Mouse (Mus musculus) C2C12 (cell line): ENCODE data around the gene Fam189a2. TPM values are rescaled to one million over a fixed set of nuclear protein-coding genes. Genes with fewer than 3 reads are reported as not detected.

Experiments
- H3K27me3 ChIP-seq: one replicate; pipeline ENCODE4 v1.6.1; 2011; ENCODE audit not compliant: control insufficient read depth, insufficient read depth, insufficient read length
- H3K36me3 ChIP-seq: one replicate; pipeline ENCODE4 v1.6.1; 2011; ENCODE audit not compliant: control insufficient read depth, insufficient read depth
- H3K4me3 ChIP-seq: one replicate; pipeline ENCODE4 v1.5.1; 2011; ENCODE audit warnings: mild to moderate bottlenecking, control low read depth; ENCODE audit not compliant: poor library complexity, insufficient read depth, severe bottlenecking
- H3K79me2 ChIP-seq: one replicate; pipeline ENCODE4 v1.6.1; 2011; ENCODE audit not compliant: control insufficient read depth, insufficient read depth
- H3K79me3 ChIP-seq: one replicate; pipeline ENCODE4 v1.6.1; 2011; ENCODE audit warnings: low read depth, control low read depth
- H3ac ChIP-seq: one replicate; pipeline ENCODE3; 2011; ENCODE audit warnings: low read depth; ENCODE audit not compliant: control insufficient read depth, insufficient read length
- CEBPB ChIP-seq: IDR thresholded peaks from one replicate; pipeline ENCODE4 v1.6.1; 2011; ENCODE audit warnings: low read depth, mild to moderate bottlenecking, control low read depth, moderate library complexity
- CTCF ChIP-seq: IDR thresholded peaks from one replicate; pipeline ENCODE4 v1.5.1; 2011; ENCODE audit not compliant: control insufficient read depth, insufficient read depth, insufficient read length
- FOSL1 ChIP-seq: IDR thresholded peaks from one replicate; pipeline ENCODE4 v1.8.0; 2011; ENCODE audit warnings: mild to moderate bottlenecking, low read length; ENCODE audit not compliant: poor library complexity, insufficient read depth, severe bottlenecking
- MAX ChIP-seq: IDR thresholded peaks from one replicate; pipeline ENCODE4 v1.6.1; 2011; ENCODE audit warnings: mild to moderate bottlenecking, control low read depth
- MYOD1 ChIP-seq: IDR thresholded peaks from one replicate; pipeline ENCODE4 v1.6.1; 2011; ENCODE audit warnings: low read depth; ENCODE audit not compliant: control insufficient read depth, insufficient read length
- MYOG ChIP-seq: IDR thresholded peaks from one replicate; pipeline ENCODE4 v1.6.1; 2011; ENCODE audit not compliant: control insufficient read depth, insufficient read length; ENCODE audit errors: extremely low read depth
- USF1 ChIP-seq: IDR thresholded peaks from one replicate; pipeline ENCODE4 v1.6.1; 2011; ENCODE audit warnings: low read depth, mild to moderate bottlenecking, control low read depth, moderate library complexity
- polyA plus RNA-seq: library from polyadenylated mRNA; unstranded; fragments of >200 nt; fragmentation: generic; extraction: Trizol; gene quantifications from one replicate; pipeline ENCODE4 v1.2.1, GENCODE M21; 2012; ENCODE audit warnings: missing spikeins

Gene Fam189a2
- polyA plus RNA-seq, 1 experiment, result 0.42 TPM

- no peaks in the 10 kb centered on the region for H3K27me3 ChIP-seq
- H3K79me2 ChIP-seq, result no peaks in the 10 kb centered on the region
- no peak overlapping the region for H3ac ChIP-seq
- H3K36me3 ChIP-seq, result no peaks in the 10 kb centered on the region
- no peak overlapping the region for H3K4me3 ChIP-seq
- TF ChIP-seq MYOD1 (no peak), USF1 (no peak), CEBPB (no peak), CTCF (no peak), FOSL1 (no peak), MYOG (no peak), MAX (no peak)
- no peaks in the 10 kb centered on the region for H3K79me3 ChIP-seq
These were observed 23.7 kb downstream of the Fam189a2 start for GRCm38 (mm10) chr19:24007002-24007637.

- no peak overlapping the region for H3K4me3 ChIP-seq
- no peaks in the 10 kb centered on the region for H3K27me3 ChIP-seq
- no peaks in the 10 kb centered on the region for H3K79me3 ChIP-seq
- H3ac ChIP-seq, result no peak overlapping the region
- TF ChIP-seq MAX (no peak), CEBPB (no peak), MYOG (no peak), USF1 (no peak), MYOD1 (no peak), CTCF (no peak), FOSL1 (no peak)
- H3K79me2 ChIP-seq, result no peaks in the 10 kb centered on the region
- no peaks in the 10 kb centered on the region for H3K36me3 ChIP-seq
These were observed 34.9 kb downstream of the Fam189a2 start for GRCm38 (mm10) chr19:23995766-23996399.

- Histone ChIP-seq H3ac (no peak overlapping the region), H3K4me3 (no peak overlapping the region), H3K79me3 (no peaks in the 10 kb centered on the region), H3K27me3 (no peaks in the 10 kb centered on the region), H3K36me3 (no peaks in the 10 kb centered on the region), H3K79me2 (no peaks in the 10 kb centered on the region)
- no peak for TF ChIP-seq MYOG
- TF ChIP-seq CEBPB, result no peak
- no peak for TF ChIP-seq FOSL1
- TF ChIP-seq MYOD1, result no peak
- no peak for TF ChIP-seq MAX
- no peak for TF ChIP-seq CTCF
- TF ChIP-seq USF1, result no peak
These were observed 42.7 kb downstream of the Fam189a2 start for GRCm38 (mm10) chr19:23988166-23988565.

GRCm38 (mm10) chr19:23987291-23987690 lies 43.5 kb downstream of the Fam189a2 start:
- Histone ChIP-seq H3K79me2 (no peaks in the 10 kb centered on the region), H3K36me3 (no peaks in the 10 kb centered on the region), H3K4me3 (no peak overlapping the region), H3ac (no peak overlapping the region), H3K27me3 (no peaks in the 10 kb centered on the region), H3K79me3 (no peaks in the 10 kb centered on the region)
- TF ChIP-seq CTCF (no peak), MYOG (no peak), FOSL1 (no peak), MAX (no peak), CEBPB (no peak), USF1 (no peak), MYOD1 (no peak)

GRCm38 (mm10) chr19:23984186-23984585 lies 46.6 kb downstream of the Fam189a2 start:
- H3K27me3 ChIP-seq, result no peaks in the 10 kb centered on the region
- H3K79me2 ChIP-seq, result no peaks in the 10 kb centered on the region
- H3ac ChIP-seq, result no peak overlapping the region
- H3K79me3 ChIP-seq, result no peaks in the 10 kb centered on the region
- H3K36me3 ChIP-seq, result no peaks in the 10 kb centered on the region
- TF ChIP-seq CEBPB (no peak), USF1 (no peak), MYOD1 (no peak), MAX (no peak), CTCF (no peak), FOSL1 (no peak)
- H3K4me3 ChIP-seq, result no peak overlapping the region

- Histone ChIP-seq H3K27me3 (no peaks in the 10 kb centered on the region), H3K79me3 (no peaks in the 10 kb centered on the region), H3K36me3 (no peaks in the 10 kb centered on the region), H3K4me3 (no peak overlapping the region), H3ac (no peak overlapping the region), H3K79me2 (no peaks in the 10 kb centered on the region)
- TF ChIP-seq CEBPB, result no peak
- no peak for TF ChIP-seq CTCF
- no peak for TF ChIP-seq FOSL1
- TF ChIP-seq MAX, result no peak
- no peak for TF ChIP-seq MYOG
- TF ChIP-seq USF1, result no peak
- TF ChIP-seq MYOD1, result no peak
These were observed 50.2 kb downstream of the Fam189a2 start for GRCm38 (mm10) chr19:23980598-23980997.
